Mouse (Mus musculus) midbrain, embryonic 10.5 days (tissue): ENCODE results near the gene Tnfsfm13. TPM values are rescaled to one million over a fixed set of nuclear protein-coding genes. Genes with fewer than 3 reads are reported as not detected.

ENCODE experiments used
- DNase-seq: peaks from one replicate; pipeline ENCODE4 v3.0.0-alpha.2; 2017; ENCODE audit warnings: low spot score
- H3K27ac ChIP-seq: fragments of 300-500 bp; sonication (generic); replicated peaks from 2 replicates; pipeline ENCODE4 v1.5.1; 2016; ENCODE audit warnings: mild to moderate bottlenecking
- H3K27me3 ChIP-seq: fragments of 300-500 bp; sonication (generic); 2 replicates; pipeline ENCODE4 v1.6.1; 2016; ENCODE audit warnings: low read depth, mild to moderate bottlenecking; ENCODE audit not compliant: poor library complexity, severe bottlenecking
- H3K36me3 ChIP-seq: fragments of 300-500 bp; sonication (generic); 2 replicates; pipeline ENCODE4 v1.6.1; 2016; ENCODE audit warnings: mild to moderate bottlenecking, moderate library complexity
- H3K4me1 ChIP-seq: fragments of 300-500 bp; sonication (generic); 2 replicates; pipeline ENCODE4 v1.6.1; 2016
- H3K4me3 ChIP-seq: fragments of 300-500 bp; sonication (generic); 2 replicates; pipeline ENCODE4 v1.5.1; 2016; ENCODE audit warnings: mild to moderate bottlenecking, moderate library complexity
- H3K9me3 ChIP-seq: fragments of 300-500 bp; sonication (generic); replicated peaks from 2 replicates; pipeline ENCODE4 v1.6.1; 2016; ENCODE audit warnings: mild to moderate bottlenecking
- WGBS: fragments of 180-500 bp; shearing (Covaris S2); methylation state at CpG from one replicate; pipeline ENCODE4 v1.1.7; 2016; 5-methylcytosine and 5-hydroxymethylcytosine counted together
- microRNA counts: library from miRNA; unstranded; fragments of <30 nt; microRNA quantifications from one replicate; lab custom pipeline; 2017
- microRNA-seq: library from miRNA; unstranded; fragments of <30 nt; microRNA quantifications from one replicate; pipeline ENCODE4, GENCODE M21; 2017
- polyA plus RNA-seq: library from polyadenylated mRNA; unstranded; fragments of >200 nt; fragmentation: Nextera tagmentation; extraction: Ambion mirVana; gene quantifications from 2 replicates; pipeline ENCODE4 v1.2.1, GENCODE M21; 2016

Gene Tnfsfm13
- polyA plus RNA-seq, 1 experiment from 2014 or later: 1.3 TPM

DNA sequence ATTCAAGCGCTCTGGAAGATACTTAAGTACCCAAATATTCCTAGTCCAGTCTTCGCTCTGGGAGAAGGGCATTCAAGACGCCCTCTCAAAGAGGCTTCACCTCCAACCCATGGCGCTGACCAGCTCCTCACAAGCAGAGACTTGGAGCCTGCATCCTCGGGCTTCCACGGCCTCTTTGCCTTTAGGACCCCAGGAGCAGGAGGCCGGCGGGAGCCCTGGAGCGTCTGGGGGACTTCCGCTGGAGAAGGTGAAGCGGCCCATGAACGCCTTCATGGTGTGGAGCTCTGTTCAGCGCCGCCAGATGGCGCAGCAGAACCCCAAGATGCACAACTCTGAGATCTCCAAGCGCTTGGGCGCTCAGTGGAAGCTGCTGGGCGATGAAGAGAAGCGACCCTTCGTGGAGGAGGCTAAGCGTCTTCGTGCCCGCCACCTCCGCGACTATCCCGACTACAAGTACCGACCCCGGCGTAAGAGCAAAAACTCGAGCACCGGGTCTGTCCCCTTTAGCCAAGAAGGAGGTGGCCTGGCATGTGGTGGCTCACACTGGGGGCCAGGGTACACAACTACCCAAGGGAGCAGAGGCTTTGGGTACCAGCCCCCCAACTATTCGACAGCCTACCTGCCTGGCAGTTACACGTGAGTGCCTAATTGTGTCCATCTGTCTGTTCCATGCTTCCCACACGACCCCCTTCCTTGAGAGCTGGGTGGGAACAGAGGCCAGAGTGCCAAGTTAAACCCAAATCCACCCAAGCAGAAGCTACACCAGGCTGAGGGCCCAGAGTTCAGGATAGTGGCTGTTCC lies 40.4 kb downstream of the Tnfsfm13 start, which contains the start of gene Sox15:
Gene Sox15 (plus strand): TSS at position 51 of the 801 bp plus-strand sequence.
- H3K27ac ChIP-seq: 0 out of 2 replicates have a peak within 1 kb of the TSS, but pooled peaks have one; percentile 28
- peak; percentile 73 for DNase-seq
- no peaks in the 10 kb centered on the region for H3K27me3 ChIP-seq
- H3K9me3 ChIP-seq: no peaks in the 10 kb centered on the region
- H3K4me3 ChIP-seq: peak within 1 kb of the TSS; percentile 10; the same call in 1 of the 2 replicates
- H3K36me3 ChIP-seq: peaks cover 96% of the 10 kb centered on the region
- WGBS: 27% methylated on average over 34 of the region's 34 CpGs
- H3K4me1 ChIP-seq: peaks cover 39% of the 10 kb centered on the region

DNA sequence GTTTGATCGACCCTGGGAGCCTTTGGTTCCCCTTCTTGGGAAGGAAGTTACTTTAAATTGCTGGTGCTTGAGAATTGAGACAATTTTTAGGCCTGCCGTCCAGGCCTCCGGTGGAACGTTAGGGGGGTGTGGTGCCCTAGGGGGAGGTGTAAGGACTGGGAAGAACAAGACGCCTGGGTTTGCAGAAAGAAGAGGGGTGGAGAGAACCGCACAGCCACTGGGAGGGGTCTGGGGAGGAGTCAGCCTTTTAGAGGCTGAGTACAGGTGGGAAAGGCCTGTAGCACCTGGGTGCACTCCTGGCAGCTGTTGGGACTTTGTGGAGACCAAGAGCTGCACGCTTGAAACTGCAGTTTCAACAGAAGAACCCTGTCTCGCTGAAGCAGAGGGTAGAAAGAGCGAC lies 41.1 kb downstream of the Tnfsfm13 start:
- WGBS: 53% methylated on average over 9 of the region's 9 CpGs
- peaks cover 96% of the 10 kb centered on the region for H3K36me3 ChIP-seq
- peaks cover 39% of the 10 kb centered on the region for H3K4me1 ChIP-seq
- H3K9me3 ChIP-seq: no peaks in the 10 kb centered on the region
- H3K27me3 ChIP-seq: no peaks in the 10 kb centered on the region
- no peak overlapping the region for H3K4me3 ChIP-seq
- H3K27ac ChIP-seq: 0 out of 2 replicates have a peak overlapping the region, but pooled peaks have one; percentile 28
- DNase-seq: no peak

DNA sequence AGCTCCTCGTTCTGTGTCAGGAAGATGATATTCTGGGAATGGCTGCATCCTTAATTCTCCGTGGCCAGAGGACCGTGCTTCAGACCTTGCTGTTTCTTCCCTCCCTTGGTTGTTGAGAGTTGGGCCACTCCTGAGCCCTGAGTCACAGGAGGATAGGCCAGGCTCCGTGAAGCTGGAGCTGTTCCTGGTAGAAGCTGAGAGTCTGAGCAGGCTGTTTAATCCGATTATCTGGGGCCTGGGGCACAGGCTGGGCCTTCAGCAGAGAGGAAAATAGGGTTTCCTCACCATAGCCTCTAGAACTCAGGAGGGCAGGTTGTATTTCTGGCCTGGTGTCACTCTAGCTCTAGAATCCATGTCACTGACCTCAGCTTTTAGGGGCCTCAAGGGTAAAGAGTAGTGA lies 42.5 kb downstream of the Tnfsfm13 start:
- H3K27ac ChIP-seq: no peak overlapping the region
- 69% methylated on average over 5 of the region's 5 CpGs for WGBS

DNA sequence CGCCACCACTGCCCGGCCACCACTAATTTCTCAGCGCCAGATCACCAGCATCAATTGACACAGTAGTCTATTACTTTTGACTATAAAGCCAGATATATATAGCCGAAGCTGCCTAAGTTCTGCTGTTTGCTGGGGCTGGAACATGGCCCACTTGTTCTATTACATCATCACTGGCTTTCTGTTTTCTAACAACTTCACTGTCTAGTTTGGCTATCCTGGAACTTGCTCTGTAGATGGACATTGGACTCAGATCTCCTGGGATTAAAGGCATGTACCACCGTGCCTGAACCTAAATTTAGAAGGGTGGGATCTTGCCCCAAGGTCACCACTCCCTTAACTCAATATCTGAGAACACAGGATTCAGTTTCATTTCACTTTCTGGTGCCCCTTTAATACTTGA lies 50.0 kb downstream of the Tnfsfm13 start:
- Histone ChIP-seq H3K36me3 (peaks cover 99% of the 10 kb centered on the region), H3K4me1 (no peaks in the 10 kb centered on the region), H3K27ac (no peak overlapping the region), H3K9me3 (no peaks in the 10 kb centered on the region), H3K4me3 (no peak overlapping the region), H3K27me3 (no peaks in the 10 kb centered on the region)
- DNase-seq: no peak
- 96% methylated on average over 5 of the region's 5 CpGs for WGBS

More for the DNA sequence above, 42.5 kb downstream of the Tnfsfm13 start:
- H3K9me3 ChIP-seq: no peaks in the 10 kb centered on the region
- H3K4me1 ChIP-seq: peaks cover 39% of the 10 kb centered on the region
- H3K27me3 ChIP-seq: no peaks in the 10 kb centered on the region
- no peak for DNase-seq
- H3K36me3 ChIP-seq: peaks cover 97% of the 10 kb centered on the region
- H3K4me3 ChIP-seq: no peak overlapping the region; the same call in 1 of the 2 replicates

DNA sequence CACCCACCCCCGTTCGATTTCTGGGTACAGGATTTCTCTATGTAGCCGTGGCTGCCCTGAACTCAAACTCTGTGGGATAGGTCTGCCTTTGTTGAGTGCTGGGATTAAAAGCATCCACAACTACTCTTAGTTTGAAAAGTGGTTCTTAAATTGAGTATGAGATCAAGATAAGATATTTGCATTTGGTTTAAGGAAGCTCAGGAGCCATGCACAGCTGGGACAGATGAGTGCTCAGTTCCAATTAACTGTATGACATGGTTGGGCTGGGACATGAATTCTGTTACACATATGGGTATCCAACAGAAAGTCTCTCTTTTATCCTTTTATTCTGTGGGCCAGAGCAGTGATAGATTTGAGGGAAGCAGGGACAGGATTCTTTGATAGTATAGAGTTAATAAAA lies 60.4 kb downstream of the Tnfsfm13 start:
- no peak for DNase-seq
- Histone ChIP-seq H3K4me1 (peaks cover 34% of the 10 kb centered on the region), H3K36me3 (peaks cover 57% of the 10 kb centered on the region), H3K27me3 (no peaks in the 10 kb centered on the region), H3K4me3 (no peak overlapping the region), H3K9me3 (no peaks in the 10 kb centered on the region), H3K27ac (no peak overlapping the region)
- 94% methylated on average over 3 of the region's 3 CpGs for WGBS

DNA sequence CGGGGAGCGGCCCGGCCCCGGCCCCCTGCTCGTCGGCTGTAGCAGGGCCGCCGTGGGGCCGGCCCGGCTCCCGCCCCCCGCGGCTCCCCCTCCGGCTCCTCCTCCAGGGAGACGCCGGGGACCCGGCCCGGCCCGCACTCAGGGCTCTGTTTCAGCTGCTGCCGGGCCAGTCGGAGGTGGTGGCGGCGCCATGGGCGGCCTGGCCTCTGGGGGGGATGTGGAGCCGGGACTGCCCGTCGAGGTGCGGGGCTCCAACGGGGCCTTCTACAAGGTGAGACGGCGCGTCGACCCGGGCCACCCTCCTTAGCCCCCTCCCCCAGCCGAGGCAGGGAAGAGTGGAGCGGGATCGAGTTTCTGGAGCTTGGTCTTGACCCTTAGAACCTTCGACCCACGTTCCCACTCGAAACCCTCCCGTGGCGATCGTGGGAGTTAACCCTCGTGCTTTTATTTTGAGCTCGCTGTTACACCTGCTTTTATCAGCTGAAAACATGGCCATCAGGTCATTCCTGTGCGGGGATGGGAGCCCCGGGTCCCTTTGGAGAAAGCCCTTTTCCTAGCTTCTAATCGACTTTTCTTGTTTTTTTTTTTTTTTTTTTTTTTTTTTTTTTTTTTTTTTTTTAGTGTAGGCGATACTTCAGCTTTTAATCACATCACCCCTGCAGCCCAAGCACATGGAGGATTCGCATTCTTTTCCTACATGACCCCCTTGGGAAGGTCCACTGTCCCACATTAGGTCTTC lies 62.6 kb downstream of the Tnfsfm13 start:
- Histone ChIP-seq H3K36me3 (peaks cover 36% of the 10 kb centered on the region), H3K27ac (peak overlapping the region; percentile 98), H3K9me3 (no peaks in the 10 kb centered on the region), H3K4me1 (peaks cover 34% of the 10 kb centered on the region), H3K4me3 (peak overlapping the region; percentile 99), H3K27me3 (no peaks in the 10 kb centered on the region)
- DNase-seq: no peak
- 1% methylated on average over 48 of the region's 50 CpGs for WGBS

MicroRNAs within 50 kb of the gene (microRNA counts, 519-probe panel; counts per million panel counts)
- microRNA mmu-miR-1934 (lab: Ali Mortazavi, UCI) (not detected), microRNA mmu-miR-467f (lab: Ali Mortazavi, UCI) (not detected)

Small RNAs within 50 kb of the gene (microRNA-seq; reads per million reads assigned to microRNA genes)
- 5.1 reads per million, percentile 12 among the genes with 10 or more reads in this experiment for gene Mir1934
- not detected for gene Mir467f

Other genes starting within 250 kb of the Tnfsfm13 start
- 1.2 and 1.9 TPM in 2 replicates for gene Dnah2, start 147.0 kb downstream of the Tnfsfm13 start, polyA plus RNA-seq
- gene Efnb3, start 135.9 kb downstream of the Tnfsfm13 start, polyA plus RNA-seq: 48.8 and 53.9 TPM in 2 replicates
- gene Wrap53, start 115.8 kb downstream of the Tnfsfm13 start, polyA plus RNA-seq: 45.0 and 50.7 TPM in 2 replicates
- 148 and 166 TPM in 2 replicates for gene Trp53, start 115.7 kb downstream of the Tnfsfm13 start, polyA plus RNA-seq
- gene Atp1b2, start 90.2 kb downstream of the Tnfsfm13 start, polyA plus RNA-seq: 6.0 and 8.6 TPM in 2 replicates
- not detected in 2 replicates for gene Shbg, start 78.2 kb downstream of the Tnfsfm13 start, polyA plus RNA-seq
- 16.1 and 20.6 TPM in 2 replicates for gene Sat2, start 74.1 kb downstream of the Tnfsfm13 start, polyA plus RNA-seq
- 36.2 and 39.1 TPM in 2 replicates for gene Fxr2, start 63.1 kb downstream of the Tnfsfm13 start, polyA plus RNA-seq
- gene Sox15, start 40.8 kb downstream of the Tnfsfm13 start, polyA plus RNA-seq: 0.16 TPM in 1 of 2 replicates, not detected in the other
- 85.1 and 86.2 TPM in 2 replicates for gene Mpdu1, start 33.5 kb downstream of the Tnfsfm13 start, polyA plus RNA-seq
- 7.0 and 7.4 TPM in 2 replicates for gene Cd68, start 29.9 kb downstream of the Tnfsfm13 start, polyA plus RNA-seq
- gene Eif4a1, start 23.7 kb downstream of the Tnfsfm13 start, polyA plus RNA-seq: 710 and 716 TPM in 2 replicates
- gene Senp3, start 14.0 kb downstream of the Tnfsfm13 start, polyA plus RNA-seq: 112 and 114 TPM in 2 replicates
- 0.11 and 0.30 TPM in 2 replicates for gene Tnfsf13, start 10.3 kb downstream of the Tnfsfm13 start, polyA plus RNA-seq
- 1.2 and 1.4 TPM in 2 replicates for gene Tnfsf12, start 249 bp downstream of the Tnfsfm13 start, polyA plus RNA-seq
- gene Polr2a, start 62.5 kb upstream of the Tnfsfm13 start, polyA plus RNA-seq: 25.6 and 32.2 TPM in 2 replicates
- 0.09 TPM in 1 of 2 replicates, not detected in the other for gene Slc35g3, start 65.9 kb upstream of the Tnfsfm13 start, polyA plus RNA-seq
- gene Zbtb4, start 69.8 kb upstream of the Tnfsfm13 start, polyA plus RNA-seq: 0.64 and 0.91 TPM in 2 replicates
- gene Chrnb1, start 99.8 kb upstream of the Tnfsfm13 start, polyA plus RNA-seq: 1.1 TPM in 2 replicates
- 1.0 and 1.4 TPM in 2 replicates for gene Fgf11, start 105.8 kb upstream of the Tnfsfm13 start, polyA plus RNA-seq
- gene Tmem102, start 109.5 kb upstream of the Tnfsfm13 start, polyA plus RNA-seq: 0.90 and 0.99 TPM in 2 replicates
- not detected in 2 replicates for gene Gm39566, start 119.2 kb upstream of the Tnfsfm13 start, polyA plus RNA-seq
- not detected in 2 replicates for gene Spem2, start 122.4 kb upstream of the Tnfsfm13 start, polyA plus RNA-seq
- 0.12 and 0.19 TPM in 2 replicates for gene Spem1, start 126.1 kb upstream of the Tnfsfm13 start, polyA plus RNA-seq
- 6.1 and 8.6 TPM in 2 replicates for gene Nlgn2, start 141.7 kb upstream of the Tnfsfm13 start, polyA plus RNA-seq
- gene Tmem256, start 142.4 kb upstream of the Tnfsfm13 start, polyA plus RNA-seq: 345 and 346 TPM in 2 replicates
- gene Plscr3, start 150.3 kb upstream of the Tnfsfm13 start, polyA plus RNA-seq: 70.4 and 81.8 TPM in 2 replicates
- gene Tnk1, start 162.6 kb upstream of the Tnfsfm13 start, polyA plus RNA-seq: 0.41 and 0.44 TPM in 2 replicates
- not detected in 2 replicates for gene Tmem95, start 181.9 kb upstream of the Tnfsfm13 start, polyA plus RNA-seq
- 6.4 and 7.0 TPM in 2 replicates for gene Kctd11, start 185.3 kb upstream of the Tnfsfm13 start, polyA plus RNA-seq
- gene Acap1, start 199.4 kb upstream of the Tnfsfm13 start, polyA plus RNA-seq: 1.0 and 1.2 TPM in 2 replicates
- gene 2810408A11Rik, start 204.9 kb upstream of the Tnfsfm13 start, polyA plus RNA-seq: 14.8 and 20.5 TPM in 2 replicates
- 12.8 and 14.3 TPM in 2 replicates for gene Neurl4, start 205.0 kb upstream of the Tnfsfm13 start, polyA plus RNA-seq
- gene Gps2, start 217.8 kb upstream of the Tnfsfm13 start, polyA plus RNA-seq: 98.4 and 111 TPM in 2 replicates
- 2,258 and 2,701 TPM in 2 replicates for gene Eif5a, start 225.9 kb upstream of the Tnfsfm13 start, polyA plus RNA-seq
- 2.4 and 2.8 TPM in 2 replicates for gene Ybx2, start 239.7 kb upstream of the Tnfsfm13 start, polyA plus RNA-seq